Mouse (Mus musculus) stomach, postnatal 0 days (tissue): Measurements from ENCODE around the gene Khdc1a. TPM values are rescaled to one million over a fixed set of nuclear protein-coding genes. Genes with fewer than 3 reads are reported as not detected.
"Not testable (repeated sequence)": the region's sequence is repeated elsewhere in the genome, so short reads cannot be mapped to it uniquely, and the experiment has no call there.

Experiments used
- ATAC-seq: fragments of 200-750 bp; cut with Nextera tagmentation; 2 replicates; pipeline ENCODE4 v1.8.0; 2017; ENCODE audit not compliant: low FRiP score, low TSS enrichment
- DNase-seq: peaks from one replicate; pipeline ENCODE4 v3.0.0-alpha.2; 2016; ENCODE audit warnings: low spot score
- H3K27ac ChIP-seq: fragments of 300-500 bp; sonication (generic); replicated peaks from 2 replicates; pipeline ENCODE4 v1.5.1; 2014; ENCODE audit warnings: mild to moderate bottlenecking, control low read depth
- H3K27me3 ChIP-seq: fragments of 300-500 bp; sonication (generic); 2 replicates; pipeline ENCODE4 v1.6.1; 2014; ENCODE audit warnings: low read length; ENCODE audit not compliant: control insufficient read depth, insufficient read depth
- H3K36me3 ChIP-seq: fragments of 300-500 bp; sonication (generic); 2 replicates; pipeline ENCODE4 v1.6.1; 2014; ENCODE audit warnings: low read length, mixed read lengths; ENCODE audit not compliant: control insufficient read depth, insufficient read depth
- H3K4me1 ChIP-seq: fragments of 300-500 bp; sonication (generic); replicated peaks from 2 replicates; pipeline ENCODE4 v1.6.1; 2014; ENCODE audit warnings: antibody characterized with exemption; ENCODE audit not compliant: control insufficient read depth, insufficient read depth
- H3K4me2 ChIP-seq: fragments of 300-500 bp; sonication (generic); replicated peaks from 2 replicates; pipeline ENCODE4 v1.6.1; 2014; ENCODE audit warnings: low read depth, mild to moderate bottlenecking, control low read depth, moderate library complexity
- H3K4me3 ChIP-seq: fragments of 300-500 bp; sonication (generic); 2 replicates; pipeline ENCODE4 v1.5.1; 2014; ENCODE audit warnings: low read depth, low read length, control low read depth
- H3K9ac ChIP-seq: fragments of 300-500 bp; sonication (generic); 2 replicates; pipeline ENCODE4 v1.6.1; 2014; ENCODE audit warnings: mild to moderate bottlenecking, low read length, control low read depth, mixed read lengths
- H3K9me3 ChIP-seq: fragments of 300-500 bp; sonication (generic); 2 replicates; pipeline ENCODE4 v1.6.1; 2016; ENCODE audit warnings: low read length; ENCODE audit not compliant: control insufficient read depth
- CTCF ChIP-seq: IDR thresholded peaks from 2 replicates; pipeline ENCODE4 v1.5.1; 2016; ENCODE audit warnings: antibody characterized with exemption, low read depth, mild to moderate bottlenecking, moderate library complexity
- EP300 ChIP-seq: optimal IDR thresholded peaks from 2 replicates; pipeline ENCODE3; 2016; ENCODE audit warnings: antibody characterized with exemption
- WGBS: fragments of 180-500 bp; shearing (Covaris S2); extraction: QIAGEN DNeasy Blood & Tissue Kit; methylation state at CpG from one replicate; pipeline ENCODE4 v1.1.7; 2014; 5-methylcytosine and 5-hydroxymethylcytosine counted together
- polyA plus RNA-seq: library from polyadenylated mRNA; unstranded; fragments of >200 nt; fragmentation: Nextera tagmentation; extraction: Ambion mirVana; gene quantifications from 2 replicates; pipeline ENCODE4 v1.2.1, GENCODE M21; 2015

The Khdc1a gene
- polyA plus RNA-seq, 1 experiment from 2014 or later, result 0.12 TPM

DNA sequence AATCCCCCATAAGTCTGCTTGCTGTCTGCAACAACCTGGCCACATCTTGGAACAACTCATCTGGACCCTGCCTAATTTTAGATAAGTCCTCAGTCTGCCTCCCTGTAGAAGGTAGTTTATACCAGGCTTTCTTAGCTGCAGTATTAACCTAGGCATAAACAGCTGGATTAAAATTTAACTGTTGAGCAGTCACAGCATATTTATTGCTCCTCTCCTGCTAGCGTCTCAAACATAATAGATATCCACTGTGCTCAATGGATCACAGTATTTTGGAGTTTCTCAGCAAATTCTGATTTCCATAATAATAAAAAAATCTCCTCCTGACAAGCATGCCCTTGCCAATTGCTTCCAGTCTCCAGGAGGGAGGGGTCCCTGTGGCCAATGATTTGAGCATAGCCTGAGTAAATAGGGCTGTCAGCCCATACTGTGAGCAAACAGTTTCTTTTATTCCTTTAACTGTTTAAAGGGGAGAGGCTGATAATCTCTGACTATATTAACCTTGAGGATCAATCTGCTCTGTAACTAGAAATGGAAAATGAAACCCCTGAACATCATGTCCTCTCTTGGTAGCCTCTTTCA, 25.4 kb upstream of the Khdc1a start:
- no peak overlapping the region for H3K4me2 ChIP-seq
- no peak overlapping the region for H3K27ac ChIP-seq
- 35% methylated on average over 1 of the region's 1 CpGs for WGBS
- DNase-seq, result peak; percentile 33
- ATAC-seq, result peak; percentile 72; the same call in 1 of the 2 replicates
- H3K9me3 ChIP-seq, result no peaks in the 10 kb centered on the region
- TF ChIP-seq CTCF (no peak), EP300 (no peak)
- H3K4me1 ChIP-seq, result no peaks in the 10 kb centered on the region
- H3K27me3 ChIP-seq, result no peaks in the 10 kb centered on the region
- no peak overlapping the region for H3K9ac ChIP-seq
- no peak overlapping the region for H3K4me3 ChIP-seq
- H3K36me3 ChIP-seq, result no peaks in the 10 kb centered on the region

DNA sequence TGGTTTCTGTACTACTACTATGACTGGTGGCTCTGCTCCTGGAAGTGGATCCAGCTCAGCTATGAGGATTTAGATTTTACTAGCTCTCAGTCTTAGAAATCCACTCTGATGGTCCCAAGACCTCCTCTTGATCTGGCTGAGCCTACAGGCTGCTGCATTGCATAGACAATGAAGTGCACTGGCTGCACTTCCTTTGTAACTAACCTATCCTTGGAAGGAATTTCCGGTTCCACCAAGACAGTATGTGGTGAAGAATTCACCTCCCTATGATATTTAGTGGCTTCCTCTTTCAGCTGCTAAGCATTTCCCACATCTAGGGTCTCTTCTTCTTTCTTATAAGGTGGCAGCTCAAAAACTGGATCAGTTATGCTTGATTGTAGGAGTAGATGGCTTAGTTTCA, 24.8 kb upstream of the Khdc1a start:
- Histone ChIP-seq H3K9me3 (no peaks in the 10 kb centered on the region), H3K4me2 (no peak overlapping the region), H3K27me3 (no peaks in the 10 kb centered on the region), H3K4me1 (no peaks in the 10 kb centered on the region), H3K9ac (no peak overlapping the region), H3K27ac (no peak overlapping the region), H3K4me3 (no peak overlapping the region), H3K36me3 (no peaks in the 10 kb centered on the region)
- DNase-seq, result no peak
- TF ChIP-seq CTCF (no peak), EP300 (no peak)
- WGBS, result 91% methylated on average over 1 of the region's 1 CpGs
- no peak for ATAC-seq

DNA sequence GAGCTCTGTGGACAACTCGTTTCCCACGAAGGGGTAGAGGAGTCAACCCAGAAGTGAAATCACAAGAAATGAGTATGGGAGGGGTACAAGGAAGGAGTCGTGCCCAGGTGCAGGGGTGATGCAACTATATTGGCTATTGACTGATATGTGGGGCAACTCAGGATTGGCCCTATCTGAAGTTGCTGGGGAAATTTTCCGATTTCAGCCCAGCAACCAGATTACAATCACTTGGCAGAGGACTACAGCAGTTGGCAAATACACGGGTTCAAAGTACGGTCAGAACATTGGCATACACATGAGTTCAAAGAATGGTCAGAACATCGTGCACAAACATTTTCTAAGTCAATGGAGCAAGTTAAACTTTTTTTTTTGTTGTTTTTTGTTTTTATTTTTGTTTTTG, 22.7 kb upstream of the Khdc1a start:
- Histone ChIP-seq H3K9ac (no peak overlapping the region), H3K4me1 (no peaks in the 10 kb centered on the region), H3K4me2 (no peak overlapping the region), H3K4me3 (no peak overlapping the region), H3K36me3 (no peaks in the 10 kb centered on the region), H3K27ac (no peak overlapping the region), H3K27me3 (no peaks in the 10 kb centered on the region), H3K9me3 (no peaks in the 10 kb centered on the region)
- TF ChIP-seq CTCF (no peak), EP300 (no peak)
- ATAC-seq (peak; percentile 76), DNase-seq (peak; percentile 45)
- WGBS, result 74% methylated on average over 7 of the region's 7 CpGs

DNA sequence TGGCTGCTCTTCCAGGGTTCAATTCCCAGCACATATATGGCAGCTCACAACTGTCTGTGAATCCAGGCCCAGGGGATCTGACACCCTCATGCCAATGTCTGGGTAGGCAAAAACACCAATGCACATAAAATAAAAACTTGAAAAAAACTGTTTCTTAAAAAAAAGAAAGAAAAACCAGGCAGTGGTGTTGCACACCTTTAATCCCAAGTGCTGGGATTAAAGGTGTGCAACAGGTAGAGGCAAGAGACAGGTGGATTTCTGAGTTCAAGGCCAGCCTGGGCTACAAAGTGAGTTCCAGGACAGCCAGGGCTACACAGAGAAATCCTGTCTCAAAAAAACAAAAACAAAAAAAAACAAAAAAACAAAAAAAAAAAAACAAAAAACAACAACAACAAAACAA, 18.3 kb upstream of the Khdc1a start:
- H3K4me3 ChIP-seq, ATAC-seq, H3K9ac ChIP-seq, DNase-seq, H3K27me3 ChIP-seq, H3K9me3 ChIP-seq, H3K27ac ChIP-seq, H3K4me1 ChIP-seq, H3K4me2 ChIP-seq, H3K36me3 ChIP-seq: not testable (repeated sequence)

DNA sequence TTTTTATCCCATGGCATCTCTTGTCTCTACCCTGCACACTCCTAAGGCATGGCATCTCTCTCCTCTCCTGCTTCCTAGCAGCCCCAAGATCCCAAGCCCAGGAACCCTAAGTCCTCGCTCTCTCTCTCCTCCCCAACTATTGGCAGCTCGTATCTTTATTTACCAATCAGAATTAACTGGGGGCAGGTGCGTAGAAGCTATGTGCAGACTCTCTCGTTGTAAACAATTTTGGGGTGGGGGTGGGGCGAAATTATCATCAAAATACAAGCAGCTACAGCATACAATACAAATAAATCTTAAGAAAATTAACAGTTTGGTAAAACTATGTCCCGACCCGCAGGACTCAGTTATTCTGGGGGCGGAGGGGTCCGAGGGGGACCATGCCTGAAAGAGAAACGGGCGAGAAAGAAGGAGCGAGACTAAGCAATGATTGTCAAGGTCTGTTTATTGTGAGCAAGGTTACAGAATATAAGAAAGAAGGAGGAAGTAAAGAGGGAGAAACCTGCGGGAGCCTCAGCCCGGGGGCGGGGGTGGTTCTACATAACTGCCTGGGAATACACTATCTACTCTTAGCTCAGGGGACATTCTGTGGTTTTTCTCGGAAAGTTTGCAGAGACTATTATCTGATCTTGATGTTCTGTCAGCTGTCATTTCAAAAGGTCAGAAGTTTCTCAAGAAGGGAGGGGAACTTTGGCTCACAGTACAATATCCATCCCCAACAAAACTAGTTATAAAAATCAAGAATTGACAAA, 16.0 kb upstream of the Khdc1a start:
- H3K27me3 ChIP-seq, result no peaks in the 10 kb centered on the region
- no peaks in the 10 kb centered on the region for H3K36me3 ChIP-seq
- H3K4me3 ChIP-seq, result no peak overlapping the region
- ATAC-seq (peak; percentile 81), DNase-seq (peak; percentile 62)
- H3K9me3 ChIP-seq, result no peaks in the 10 kb centered on the region
- H3K4me1 ChIP-seq, result no peaks in the 10 kb centered on the region
- H3K4me2 ChIP-seq, result no peak overlapping the region
- H3K27ac ChIP-seq, result no peak overlapping the region
- no peak overlapping the region for H3K9ac ChIP-seq
- WGBS, result 71% methylated on average over 16 of the region's 16 CpGs
- TF ChIP-seq CTCF, result no peak
- no peak for TF ChIP-seq EP300

DNA sequence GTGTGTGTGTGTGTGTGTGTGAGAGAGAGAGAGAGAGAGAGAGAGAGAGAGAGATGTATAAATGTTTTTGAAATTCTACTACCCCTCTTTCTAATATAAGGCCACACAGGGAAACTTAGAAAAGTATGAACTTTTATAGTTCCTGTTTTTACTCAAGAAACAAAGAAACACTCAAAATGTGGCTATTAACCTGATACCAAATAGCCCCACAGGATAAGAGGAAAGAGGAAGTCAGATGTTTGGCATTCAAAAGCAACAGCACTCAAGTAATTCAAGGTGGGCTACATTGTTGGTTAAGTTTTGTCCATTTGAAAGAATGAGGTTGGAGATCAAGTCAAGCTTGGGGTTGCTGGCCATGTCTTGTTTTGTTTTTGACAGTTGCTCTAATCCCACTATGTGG, 13.6 kb upstream of the Khdc1a start:
- Histone ChIP-seq H3K27ac (no peak overlapping the region), H3K9ac (no peak overlapping the region), H3K4me1 (no peaks in the 10 kb centered on the region), H3K27me3 (no peaks in the 10 kb centered on the region), H3K4me2 (no peak overlapping the region), H3K4me3 (no peak overlapping the region), H3K9me3 (no peaks in the 10 kb centered on the region), H3K36me3 (no peaks in the 10 kb centered on the region)
- DNase-seq (no peak), ATAC-seq (no peak)
- TF ChIP-seq CTCF (no peak), EP300 (no peak)
